Mouse (Mus musculus): ENCODE data around the gene Supt6. TPM values are rescaled to one million over a fixed set of nuclear protein-coding genes. Genes with fewer than 3 reads are reported as not detected.
A peak's percentile ranks its signal among the peaks of the same experiment; 100 is the strongest.

Gene Supt6
- polyA plus RNA-seq, 1 experiment from 2014 or later, result 20.2 TPM

DNA sequence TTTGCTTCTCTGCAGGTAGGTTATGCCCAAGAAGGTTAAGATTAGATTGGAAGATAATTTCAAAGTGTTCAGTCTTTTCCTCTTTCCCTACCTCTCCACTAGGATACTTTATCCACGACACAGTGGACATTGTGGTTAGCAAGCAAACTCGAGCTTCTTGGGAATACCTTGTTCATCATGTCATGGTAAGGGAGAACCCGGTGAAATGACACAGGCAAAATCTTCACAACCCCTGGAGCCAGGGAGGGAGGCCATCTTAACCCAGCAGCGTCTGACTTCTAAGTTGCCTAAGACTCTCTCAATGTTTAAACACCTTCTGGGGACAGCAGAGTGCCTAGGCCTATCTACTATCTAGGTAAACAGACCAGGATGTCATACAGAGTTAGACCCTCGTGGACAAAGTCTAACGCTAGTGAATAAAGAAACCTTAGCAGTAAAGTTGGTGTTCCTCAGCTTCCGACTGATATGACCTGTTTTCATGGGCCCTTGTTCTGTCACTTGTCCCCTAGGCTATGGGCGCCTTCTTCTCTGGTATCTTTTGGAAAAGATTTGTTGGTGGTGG, 66.3 kb downstream of the Supt6 start:
- WGBS (ENCODE audit: insufficient replicate concordance), result 8% methylated on average over 8 of the region's 8 CpGs
- no peaks in the 10 kb centered on the region for H3K27me3 ChIP-seq (replicated peaks)
- H3K4me3 ChIP-seq, result peak overlapping the region; percentile 94
- H3K36me3 ChIP-seq, result peaks cover 38% of the 10 kb centered on the region
- H3K4me1 ChIP-seq, result peaks cover 60% of the 10 kb centered on the region
- no peaks in the 10 kb centered on the region for H3K9me3 ChIP-seq (replicated peaks)
- no peak for ATAC-seq
- H3K4me2 ChIP-seq, result peak overlapping the region; percentile 92
- H3K9ac ChIP-seq, result peak overlapping the region; percentile 97
- peak overlapping the region; percentile 100 for H3K27ac ChIP-seq

DNA sequence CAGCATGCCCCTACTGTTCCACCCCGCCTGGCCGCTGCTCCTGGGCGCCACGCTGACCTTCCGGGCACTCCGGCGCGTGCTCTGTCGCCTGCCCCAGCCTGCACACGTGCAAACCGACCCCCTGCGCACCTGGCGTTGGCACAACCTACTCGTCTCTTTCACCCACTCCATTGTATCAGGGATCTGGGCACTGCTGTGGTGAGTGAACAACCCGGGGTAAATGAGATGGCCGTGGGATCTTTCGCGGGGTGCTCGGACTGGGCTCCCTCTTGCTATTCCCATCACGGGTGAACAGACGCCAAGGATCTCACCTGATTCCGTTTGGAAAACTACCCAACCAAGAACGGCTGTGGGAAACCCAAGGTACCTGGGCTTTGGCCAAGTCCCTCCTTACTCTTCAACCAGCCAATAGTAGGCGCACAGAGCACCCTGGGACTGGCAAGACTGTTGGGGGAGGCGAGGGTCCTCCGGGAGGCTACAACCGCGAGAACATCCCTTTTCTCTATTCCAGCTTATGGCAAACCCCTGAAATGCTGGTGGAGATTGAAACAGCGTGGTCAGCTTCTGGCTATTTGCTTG, 66.8 kb downstream of the Supt6 start:
- H3K4me1 ChIP-seq, result peaks cover 60% of the 10 kb centered on the region
- 1% methylated on average over 29 of the region's 29 CpGs for WGBS (ENCODE audit: insufficient replicate concordance)
- H3K9me3 ChIP-seq (replicated peaks), result no peaks in the 10 kb centered on the region
- peak overlapping the region; percentile 97 for H3K9ac ChIP-seq
- peak overlapping the region; percentile 92 for H3K4me2 ChIP-seq
- H3K27ac ChIP-seq, result peak overlapping the region; percentile 100
- peaks cover 38% of the 10 kb centered on the region for H3K36me3 ChIP-seq
- ATAC-seq, result peak; percentile 11
- H3K4me3 ChIP-seq, result peak overlapping the region; percentile 94
- no peaks in the 10 kb centered on the region for H3K27me3 ChIP-seq (replicated peaks)

DNA sequence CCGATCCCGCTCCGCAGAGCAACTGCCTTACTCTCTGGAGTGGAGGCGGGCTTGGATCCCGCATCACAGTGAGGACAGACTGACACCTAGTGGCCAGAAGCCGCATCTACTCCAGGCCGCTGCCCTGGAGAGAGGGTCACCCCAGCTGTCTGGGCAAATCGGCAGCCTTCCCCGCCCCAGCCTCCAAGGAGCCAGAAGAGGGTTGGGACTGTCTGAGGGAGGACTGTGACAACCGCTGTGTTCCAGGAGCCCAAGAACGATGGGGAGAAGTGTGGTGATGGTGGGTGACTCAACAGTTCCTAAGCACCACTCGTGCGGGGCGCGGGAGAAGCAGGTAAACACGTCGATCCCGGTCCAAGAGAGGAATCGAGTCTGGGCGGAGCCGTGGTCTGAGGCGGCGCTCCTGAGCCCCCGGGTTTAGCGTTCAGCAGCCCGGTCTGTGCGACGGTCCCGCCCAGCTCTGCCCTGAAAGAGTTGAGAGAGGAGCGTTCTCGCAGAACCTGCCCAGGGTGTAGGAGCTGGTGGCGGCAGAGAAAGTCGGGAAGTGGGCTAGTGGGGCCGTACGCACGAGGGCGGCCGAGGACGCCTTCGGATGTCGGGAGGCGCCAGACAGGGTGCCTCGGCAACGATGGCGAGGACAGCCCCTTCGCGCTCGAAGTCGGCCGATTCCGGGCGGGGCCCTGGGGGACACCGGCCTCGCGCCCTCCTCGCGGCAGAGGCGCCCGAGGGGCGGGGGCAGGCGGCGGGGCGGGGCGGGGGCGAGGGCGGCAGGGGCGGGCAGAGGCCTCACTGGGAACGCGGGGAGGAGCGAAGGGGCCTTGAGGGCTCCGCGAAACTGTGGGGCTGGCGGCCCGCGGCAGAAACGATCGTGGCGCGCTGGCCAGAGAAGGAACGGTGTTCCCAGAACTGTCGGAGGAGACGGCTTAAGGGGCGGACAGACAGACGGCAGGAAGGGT, 67.6 kb downstream of the Supt6 start:
- Histone ChIP-seq H3K4me2 (peak overlapping the region; percentile 92), H3K4me3 (peak overlapping the region; percentile 94), H3K36me3 (peaks cover 38% of the 10 kb centered on the region), H3K4me1 (peaks cover 59% of the 10 kb centered on the region), H3K9ac (peak overlapping the region; percentile 97), H3K9me3 (replicated peaks) (no peaks in the 10 kb centered on the region), H3K27me3 (replicated peaks) (no peaks in the 10 kb centered on the region), H3K27ac (peak overlapping the region; percentile 100)
- ATAC-seq, result peak; percentile 79
- WGBS (ENCODE audit: insufficient replicate concordance), result 2% methylated on average over 78 of the region's 84 CpGs

DNA sequence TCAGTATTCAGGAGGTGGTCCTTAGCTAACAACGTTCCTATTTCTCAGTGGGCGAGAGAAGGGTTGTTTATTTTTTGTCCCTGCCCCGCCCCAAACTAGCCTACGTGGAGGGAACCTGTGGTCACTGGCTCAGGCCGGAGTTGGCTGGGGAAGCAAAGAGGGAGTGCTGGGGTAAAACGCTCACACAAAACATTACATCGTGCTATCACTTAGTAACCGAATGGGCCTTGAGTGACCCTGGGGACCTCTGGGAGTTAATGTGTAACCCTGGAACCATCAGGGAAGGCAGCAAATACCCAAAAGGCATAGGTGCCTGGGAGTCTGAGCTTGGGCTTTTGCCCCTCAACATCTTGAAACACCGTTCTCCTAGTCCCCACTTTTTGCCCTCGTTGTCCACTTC, 68.3 kb downstream of the Supt6 start:
- H3K27me3 ChIP-seq (replicated peaks), result no peaks in the 10 kb centered on the region
- H3K9me3 ChIP-seq (replicated peaks), result no peaks in the 10 kb centered on the region
- peak overlapping the region; percentile 100 for H3K27ac ChIP-seq
- H3K4me3 ChIP-seq, result peak overlapping the region; percentile 94
- peak overlapping the region; percentile 97 for H3K9ac ChIP-seq
- ATAC-seq, result peak; percentile 14
- WGBS (ENCODE audit: insufficient replicate concordance), result under 1% methylated on average over 10 of the region's 10 CpGs
- peaks cover 66% of the 10 kb centered on the region for H3K4me1 ChIP-seq
- H3K36me3 ChIP-seq, result peaks cover 42% of the 10 kb centered on the region
- peak overlapping the region; percentile 92 for H3K4me2 ChIP-seq

DNA sequence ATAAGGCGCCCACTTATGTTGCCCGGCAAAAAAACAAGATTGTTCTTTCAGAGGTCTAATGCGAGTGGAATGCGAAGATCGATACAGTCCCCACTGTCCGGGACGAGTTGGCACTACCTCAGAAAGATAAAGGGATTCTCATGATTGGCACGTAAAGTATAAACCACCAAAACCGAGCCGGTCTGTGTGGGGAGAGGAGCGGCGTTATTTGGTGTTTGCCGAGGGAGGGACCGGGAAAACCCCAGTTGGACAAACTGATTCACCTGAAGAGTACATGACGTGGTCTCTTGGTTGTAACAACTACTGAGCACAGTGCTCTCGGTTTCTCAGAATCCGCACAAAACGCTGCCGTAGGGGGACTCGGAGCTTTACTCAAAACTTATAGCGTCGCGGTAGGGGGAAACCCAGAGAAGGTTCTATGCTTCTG, 68.9 kb downstream of the Supt6 start:
- peaks cover 66% of the 10 kb centered on the region for H3K4me1 ChIP-seq
- ATAC-seq, result no peak

DNA sequence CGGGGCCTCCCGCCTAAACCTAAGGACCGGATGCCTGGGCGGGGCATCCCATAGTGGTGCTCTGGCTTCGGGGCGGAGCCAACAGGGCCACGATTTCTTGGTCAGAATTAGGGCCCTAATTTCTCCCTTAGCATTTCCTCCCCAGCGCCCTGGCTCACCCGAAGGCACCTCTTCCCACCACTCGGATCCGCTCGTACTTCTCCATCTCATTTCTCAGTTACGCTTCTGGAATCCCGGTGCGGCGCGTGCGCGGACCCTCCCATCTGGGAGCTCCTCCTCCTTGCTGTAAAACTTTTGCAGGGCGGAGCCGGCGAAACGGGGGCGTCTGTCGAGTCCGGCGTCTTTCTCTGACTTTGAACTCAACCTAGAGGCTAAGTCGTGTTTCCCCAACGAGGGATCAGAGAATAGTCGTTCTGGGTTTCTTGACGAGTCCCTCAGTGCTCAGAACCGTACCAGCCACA, 69.4 kb downstream of the Supt6 start, which contains the start of the genes Nek8 and Tlcd1:
TSS of gene Nek8 (minus strand) at position 274 of the 461 bp plus-strand sequence.
TSS of gene Tlcd1 (plus strand) at position 310 of the 461 bp plus-strand sequence.
- peak within 1 kb of the TSS; percentile 100 for H3K27ac ChIP-seq
- WGBS (ENCODE audit: insufficient replicate concordance), result under 1% methylated on average over 32 of the region's 32 CpGs
- peak within 1 kb of the TSS; percentile 97 for H3K9ac ChIP-seq
- no peaks in the 10 kb centered on the region for H3K9me3 ChIP-seq (replicated peaks)
- peaks cover 41% of the 10 kb centered on the region for H3K36me3 ChIP-seq
- ATAC-seq, result peak; percentile 33; the same call in 1 of the 2 replicates
- peaks cover 66% of the 10 kb centered on the region for H3K4me1 ChIP-seq
- H3K27me3 ChIP-seq (replicated peaks), result no peaks in the 10 kb centered on the region
- H3K4me2 ChIP-seq, result peak within 1 kb of the TSS; percentile 92
- H3K4me3 ChIP-seq, result peak within 1 kb of the TSS; percentile 94

More for the DNA sequence above, 68.9 kb downstream of the Supt6 start:
- Histone ChIP-seq H3K9me3 (replicated peaks) (no peaks in the 10 kb centered on the region), H3K27me3 (replicated peaks) (no peaks in the 10 kb centered on the region), H3K27ac (peak overlapping the region; percentile 100), H3K9ac (peak overlapping the region; percentile 97), H3K36me3 (peaks cover 42% of the 10 kb centered on the region), H3K4me3 (peak overlapping the region; percentile 94), H3K4me2 (peak overlapping the region; percentile 92)
- under 1% methylated on average over 23 of the region's 23 CpGs for WGBS (ENCODE audit: insufficient replicate concordance)

DNA sequence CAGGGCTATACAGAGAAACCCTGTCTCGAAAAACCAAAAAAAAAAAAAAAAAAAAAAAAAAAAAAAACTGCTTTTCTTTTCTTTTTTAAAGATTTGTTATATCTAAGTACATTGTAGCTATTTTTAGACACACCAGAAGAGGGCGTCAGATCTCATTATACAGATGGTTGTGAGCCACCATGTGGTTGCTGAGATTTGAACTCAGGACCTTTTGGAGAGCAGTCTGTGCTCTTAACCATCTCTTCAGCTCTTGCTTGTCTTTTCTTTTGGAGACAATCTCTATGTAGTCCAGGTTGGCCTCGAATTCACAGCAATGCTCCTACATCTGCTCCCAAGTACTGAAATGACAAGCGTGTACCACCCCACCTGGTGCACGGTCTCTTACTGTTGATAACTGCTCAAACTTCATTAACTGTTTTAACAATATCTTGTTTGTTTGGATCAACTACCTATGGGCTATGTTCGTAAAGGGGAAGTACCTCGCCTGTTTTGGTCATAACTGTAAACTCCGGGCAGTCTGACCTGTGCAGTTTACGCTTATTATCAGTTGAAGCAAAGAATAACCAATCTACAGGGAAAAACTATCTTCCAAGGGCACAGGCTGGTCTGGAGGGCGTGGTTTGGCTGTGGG, 69.9 kb downstream of the Supt6 start:
- H3K4me2 ChIP-seq, result peak overlapping the region; percentile 92
- H3K9me3 ChIP-seq (replicated peaks), result no peaks in the 10 kb centered on the region
- H3K27me3 ChIP-seq (replicated peaks), result no peaks in the 10 kb centered on the region
- ATAC-seq, result peak; percentile 62
- 2% methylated on average over 9 of the region's 10 CpGs for WGBS (ENCODE audit: insufficient replicate concordance)
- H3K9ac ChIP-seq, result peak overlapping the region; percentile 97
- peak overlapping the region; percentile 94 for H3K4me3 ChIP-seq
- H3K36me3 ChIP-seq, result peaks cover 39% of the 10 kb centered on the region
- peak overlapping the region; percentile 100 for H3K27ac ChIP-seq
- H3K4me1 ChIP-seq, result peaks cover 64% of the 10 kb centered on the region

DNA sequence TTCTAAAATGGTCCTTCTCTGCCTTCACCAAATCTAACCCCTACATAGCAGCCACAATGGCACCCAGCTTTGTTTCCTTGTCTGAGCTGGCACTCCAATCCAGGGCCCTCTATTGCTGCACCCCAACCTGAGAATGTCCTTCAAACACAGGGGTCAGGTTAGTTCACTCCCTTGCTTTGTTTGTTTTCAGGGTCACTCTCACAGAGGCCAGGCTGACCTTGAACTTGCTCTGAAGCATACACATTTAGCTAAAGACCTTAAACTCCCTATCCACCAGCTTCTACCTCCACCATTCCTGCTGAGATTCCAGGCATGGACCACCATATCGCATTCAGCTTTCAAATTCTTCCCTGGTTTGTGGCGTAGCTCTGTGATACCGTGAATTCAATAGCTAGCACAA, 71.3 kb downstream of the Supt6 start:
- no peak for ATAC-seq
- Histone ChIP-seq H3K27me3 (replicated peaks) (no peaks in the 10 kb centered on the region), H3K36me3 (peaks cover 33% of the 10 kb centered on the region), H3K4me2 (peak overlapping the region; percentile 92; the same call in 1 of the 2 replicates), H3K27ac (peak overlapping the region; percentile 100), H3K9ac (0 out of 2 replicates have a peak overlapping the region, but pooled peaks have one; percentile 33), H3K4me1 (peaks cover 64% of the 10 kb centered on the region), H3K9me3 (replicated peaks) (no peaks in the 10 kb centered on the region), H3K4me3 (no peak overlapping the region)
- WGBS (ENCODE audit: insufficient replicate concordance), result 91% methylated on average over 3 of the region's 3 CpGs

DNA sequence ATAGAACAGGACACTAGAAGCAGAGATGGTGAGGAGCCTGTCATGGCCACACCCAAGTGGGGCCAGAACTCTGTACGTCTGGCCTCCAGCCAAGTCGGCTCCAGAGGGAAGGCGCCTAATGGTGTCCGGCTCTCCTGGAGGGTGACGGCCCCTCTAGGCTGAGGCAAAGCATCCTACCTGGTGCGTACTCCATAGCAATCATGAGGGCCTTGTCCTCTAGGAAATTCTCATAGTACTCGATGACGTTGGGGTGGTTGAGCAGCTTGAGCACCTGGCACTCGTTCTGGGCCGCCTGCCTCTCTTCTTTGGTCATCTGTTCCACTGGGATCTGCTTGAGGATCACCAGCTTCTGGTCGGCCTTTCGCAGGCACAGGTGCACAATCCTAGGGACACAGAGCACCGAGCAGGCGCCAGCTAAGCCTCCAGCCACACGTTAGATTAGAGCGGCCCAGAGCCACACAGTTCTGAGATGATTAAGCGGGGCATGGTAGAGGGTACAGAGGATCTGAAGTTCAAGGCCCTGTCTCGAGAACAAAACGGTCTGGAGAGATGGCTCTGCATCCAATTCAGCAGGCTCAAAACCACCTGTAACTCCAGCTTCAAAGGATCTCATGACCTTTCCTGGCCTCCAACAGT, 72.9 kb downstream of the Supt6 start:
- peaks cover 25% of the 10 kb centered on the region for H3K36me3 ChIP-seq
- H3K4me2 ChIP-seq, result no peak overlapping the region
- ATAC-seq, result no peak
- peaks cover 75% of the 10 kb centered on the region for H3K4me1 ChIP-seq
- H3K9me3 ChIP-seq (replicated peaks), result no peaks in the 10 kb centered on the region
- 80% methylated on average over 19 of the region's 19 CpGs for WGBS (ENCODE audit: insufficient replicate concordance)
- no peak overlapping the region for H3K27ac ChIP-seq
- no peak overlapping the region for H3K4me3 ChIP-seq
- no peaks in the 10 kb centered on the region for H3K27me3 ChIP-seq (replicated peaks)
- no peak overlapping the region for H3K9ac ChIP-seq

DNA sequence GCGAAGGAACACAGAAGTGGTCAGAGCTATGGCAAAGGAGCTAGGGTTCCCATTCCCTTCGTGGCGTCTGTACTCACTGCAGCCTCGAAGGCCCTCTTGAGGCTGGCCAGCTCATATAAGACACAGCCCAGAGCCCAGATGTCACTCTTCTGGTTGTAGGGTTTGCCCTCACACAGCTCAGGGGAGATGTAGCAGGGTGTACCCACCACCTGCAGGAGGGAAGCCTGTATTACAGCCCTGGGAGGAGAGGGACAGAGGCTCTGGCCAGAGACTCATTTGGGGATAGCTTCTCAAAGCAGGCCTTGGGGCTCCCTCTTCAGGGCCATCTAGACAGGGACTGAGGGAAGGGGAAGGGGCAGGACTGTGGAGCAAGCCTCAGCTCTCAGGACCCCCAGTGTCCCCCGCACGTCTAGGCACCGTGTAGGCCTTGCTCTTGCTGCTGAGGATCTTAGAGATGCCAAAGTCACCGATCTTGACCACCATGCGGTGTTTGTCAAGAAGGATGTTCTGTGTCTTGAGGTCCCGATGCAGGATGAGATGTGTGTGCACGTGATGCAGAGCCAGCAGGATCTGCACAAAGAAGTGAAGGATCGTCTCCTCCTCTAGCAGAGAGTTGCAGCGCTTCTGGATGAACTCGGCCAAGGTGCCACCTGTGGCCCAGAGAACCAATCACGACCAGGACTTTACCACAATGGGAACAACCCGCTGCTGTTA, 73.6 kb downstream of the Supt6 start:
- H3K9ac ChIP-seq, result peak overlapping the region; percentile 28
- peaks cover 82% of the 10 kb centered on the region for H3K4me1 ChIP-seq
- H3K27ac ChIP-seq, result peak overlapping the region; percentile 15; the same call in 1 of the 2 replicates

More for the DNA sequence above, 73.6 kb downstream of the Supt6 start:
- no peak for ATAC-seq
- no peaks in the 10 kb centered on the region for H3K9me3 ChIP-seq (replicated peaks)
- no peaks in the 10 kb centered on the region for H3K27me3 ChIP-seq (replicated peaks)
- 86% methylated on average over 16 of the region's 16 CpGs for whole genome bisulfite sequencing (ENCODE audit: insufficient replicate concordance)
- H3K4me2 ChIP-seq, result no peak overlapping the region
- H3K4me3 ChIP-seq, result no peak overlapping the region
- H3K36me3 ChIP-seq, result peaks cover 31% of the 10 kb centered on the region
